Mouse (Mus musculus): ENCODE measurements around the gene Nphp3. TPM values are rescaled to one million over a fixed set of nuclear protein-coding genes. Genes with fewer than 3 reads are reported as not detected.

The Nphp3 gene
- polyA plus RNA-seq, 1 experiment = not detected

- no peak for TF ChIP-seq GATA1 (IDR thresholded peaks at IDR 0.05; ENCODE audit: low read length)
- TF ChIP-seq TAL1 (IDR thresholded peaks at IDR 0.05; ENCODE audit: low read length) = no peak
- no peaks in the 10 kb centered on the region for H3K4me1 ChIP-seq (ENCODE audit: control insufficient read depth)
- H3K27me3 ChIP-seq (ENCODE audit: control insufficient read depth) = no peaks in the 10 kb centered on the region
- H3K4me3 ChIP-seq (replicated peaks) = no peak overlapping the region
- no peaks in the 10 kb centered on the region for H3K9me3 ChIP-seq (ENCODE audit: control insufficient read depth, low read length)
- peaks cover 85% of the 10 kb centered on the region for H3K36me3 ChIP-seq (ENCODE audit: control insufficient read depth)
These were observed 48.7 kb downstream of the Nphp3 start for GRCm38 (mm10) chr9:104051028-104051427.

- Histone ChIP-seq H3K9me3 (ENCODE audit: control insufficient read depth, low read length) (no peaks in the 10 kb centered on the region), H3K36me3 (ENCODE audit: control insufficient read depth) (peaks cover 18% of the 10 kb centered on the region), H3K27me3 (ENCODE audit: control insufficient read depth) (no peaks in the 10 kb centered on the region), H3K4me1 (ENCODE audit: control insufficient read depth) (peaks cover 26% of the 10 kb centered on the region), H3K4me3 (replicated peaks) (peak within 1 kb of the TSS; percentile 90)
- TF ChIP-seq GATA1 (IDR thresholded peaks at IDR 0.05; ENCODE audit: low read length) (no peak), TAL1 (IDR thresholded peaks at IDR 0.05; ENCODE audit: low read length) (no peak)
These were observed 60.3 kb downstream of the Nphp3 start, which contains the start of gene Uba5 for GRCm38 (mm10) chr9:104062430-104063243. TSS of gene Uba5 (minus strand) at chr9:104063134.

GRCm38 (mm10) chr9:104063244-104063961, 61.1 kb downstream of the Nphp3 start, which contains the start of gene Acad11:
TSS of gene Acad11 (plus strand) at chr9:104063377.
- H3K9me3 ChIP-seq (ENCODE audit: control insufficient read depth, low read length) = no peaks in the 10 kb centered on the region
- peaks cover 11% of the 10 kb centered on the region for H3K36me3 ChIP-seq (ENCODE audit: control insufficient read depth)
- H3K4me1 ChIP-seq (ENCODE audit: control insufficient read depth) = peaks cover 26% of the 10 kb centered on the region
- H3K27me3 ChIP-seq (ENCODE audit: control insufficient read depth) = no peaks in the 10 kb centered on the region
- no peak for TF ChIP-seq TAL1 (IDR thresholded peaks at IDR 0.05; ENCODE audit: low read length)
- TF ChIP-seq GATA1 (IDR thresholded peaks at IDR 0.05; ENCODE audit: low read length) = no peak
- H3K4me3 ChIP-seq (replicated peaks) = peak within 1 kb of the TSS; percentile 90

- Histone ChIP-seq H3K27me3 (ENCODE audit: control insufficient read depth) (no peaks in the 10 kb centered on the region), H3K4me1 (ENCODE audit: control insufficient read depth) (peaks cover 26% of the 10 kb centered on the region), H3K36me3 (ENCODE audit: control insufficient read depth) (peaks cover 9% of the 10 kb centered on the region), H3K4me3 (replicated peaks) (peak overlapping the region; percentile 90), H3K9me3 (ENCODE audit: control insufficient read depth, low read length) (no peaks in the 10 kb centered on the region)
- TF ChIP-seq GATA1 (IDR thresholded peaks at IDR 0.05; ENCODE audit: low read length) (no peak), TAL1 (IDR thresholded peaks at IDR 0.05; ENCODE audit: low read length) (no peak)
These were observed 62.2 kb downstream of the Nphp3 start for GRCm38 (mm10) chr9:104064571-104064970.

GRCm38 (mm10) chr9:104070241-104070640, 67.9 kb downstream of the Nphp3 start:
- Histone ChIP-seq H3K4me3 (replicated peaks) (no peak overlapping the region), H3K9me3 (ENCODE audit: control insufficient read depth, low read length) (no peaks in the 10 kb centered on the region), H3K36me3 (ENCODE audit: control insufficient read depth) (no peaks in the 10 kb centered on the region; the same call in 1 of the 2 replicates), H3K4me1 (ENCODE audit: control insufficient read depth) (no peaks in the 10 kb centered on the region), H3K27me3 (ENCODE audit: control insufficient read depth) (no peaks in the 10 kb centered on the region)
- TF ChIP-seq GATA1 (IDR thresholded peaks at IDR 0.05; ENCODE audit: low read length) (no peak), TAL1 (IDR thresholded peaks at IDR 0.05; ENCODE audit: low read length) (no peak)

- H3K36me3 ChIP-seq (ENCODE audit: control insufficient read depth) = no peaks in the 10 kb centered on the region; the same call in 1 of the 2 replicates
- no peaks in the 10 kb centered on the region for H3K9me3 ChIP-seq (ENCODE audit: control insufficient read depth, low read length)
These were observed 68.7 kb downstream of the Nphp3 start for GRCm38 (mm10) chr9:104070863-104071604.

GRCm38 (mm10) chr9:104075808-104076207, 73.5 kb downstream of the Nphp3 start:
- TF ChIP-seq GATA1 (IDR thresholded peaks at IDR 0.05; ENCODE audit: low read length) = no peak
- no peak for TF ChIP-seq TAL1 (IDR thresholded peaks at IDR 0.05; ENCODE audit: low read length)
- Histone ChIP-seq H3K4me3 (replicated peaks) (no peak overlapping the region), H3K27me3 (ENCODE audit: control insufficient read depth) (no peaks in the 10 kb centered on the region), H3K4me1 (ENCODE audit: control insufficient read depth) (no peaks in the 10 kb centered on the region), H3K36me3 (ENCODE audit: control insufficient read depth) (peaks cover 9% of the 10 kb centered on the region; the same call in 1 of the 2 replicates), H3K9me3 (ENCODE audit: control insufficient read depth, low read length) (no peaks in the 10 kb centered on the region)

More at GRCm38 (mm10) chr9:104070863-104071604, 68.7 kb downstream of the Nphp3 start:
- Histone ChIP-seq H3K4me3 (replicated peaks) (no peak overlapping the region), H3K4me1 (ENCODE audit: control insufficient read depth) (no peaks in the 10 kb centered on the region), H3K27me3 (ENCODE audit: control insufficient read depth) (no peaks in the 10 kb centered on the region)
- TF ChIP-seq GATA1 (IDR thresholded peaks at IDR 0.05; ENCODE audit: low read length) (no peak), TAL1 (IDR thresholded peaks at IDR 0.05; ENCODE audit: low read length) (no peak)

GRCm38 (mm10) chr9:104078780-104079179, 76.4 kb downstream of the Nphp3 start:
- H3K9me3 ChIP-seq (ENCODE audit: control insufficient read depth, low read length) = no peaks in the 10 kb centered on the region
- H3K4me1 ChIP-seq (ENCODE audit: control insufficient read depth) = no peaks in the 10 kb centered on the region
- no peaks in the 10 kb centered on the region for H3K27me3 ChIP-seq (ENCODE audit: control insufficient read depth)
- TF ChIP-seq TAL1 (IDR thresholded peaks at IDR 0.05; ENCODE audit: low read length) = no peak
- TF ChIP-seq GATA1 (IDR thresholded peaks at IDR 0.05; ENCODE audit: low read length) = no peak
- H3K4me3 ChIP-seq (replicated peaks) = no peak overlapping the region
- peaks cover 9% of the 10 kb centered on the region; the same call in 1 of the 2 replicates for H3K36me3 ChIP-seq (ENCODE audit: control insufficient read depth)

Data from erythroblast, embryonic 14.5 days (primary cell).